Mouse (Mus musculus) kidney, postnatal 0 days (tissue): Measurements from ENCODE around the gene Ntrk1. TPM values are rescaled to one million over a fixed set of nuclear protein-coding genes. Genes with fewer than 3 reads are reported as not detected.

Experiments
- ATAC-seq: fragments of 200-750 bp; cut with Nextera tagmentation; replicated peaks from 2 replicates; pipeline ENCODE4 v1.8.0; 2017; ENCODE audit warnings: low read depth, moderate number of reproducible peaks, moderate TSS enrichment, moderate library complexity; ENCODE audit not compliant: low FRiP score
- DNase-seq: peaks from one replicate; pipeline ENCODE4 v3.0.0-alpha.2; 2016; ENCODE audit warnings: low spot score
- H3K27ac ChIP-seq: fragments of 300-500 bp; sonication (generic); 2 replicates; pipeline ENCODE4 v1.5.1; 2014; ENCODE audit warnings: mild to moderate bottlenecking
- H3K27me3 ChIP-seq: fragments of 300-500 bp; sonication (generic); 2 replicates; pipeline ENCODE4 v1.6.1; 2014; ENCODE audit warnings: low read length, mixed read lengths; ENCODE audit not compliant: insufficient read depth
- H3K36me3 ChIP-seq: fragments of 300-500 bp; sonication (generic); 2 replicates; pipeline ENCODE4 v1.6.1; 2014; ENCODE audit warnings: low read length, mixed read lengths; ENCODE audit not compliant: insufficient read depth
- H3K4me1 ChIP-seq: fragments of 300-500 bp; sonication (generic); replicated peaks from 2 replicates; pipeline ENCODE4 v1.6.1; 2014; ENCODE audit warnings: antibody characterized with exemption, low read length, mixed read lengths; ENCODE audit not compliant: insufficient read depth
- H3K4me2 ChIP-seq: fragments of 300-500 bp; sonication (generic); 2 replicates; pipeline ENCODE4 v1.6.1; 2014; ENCODE audit warnings: mild to moderate bottlenecking, low read length, moderate library complexity, mixed read lengths
- H3K4me3 ChIP-seq: fragments of 300-500 bp; sonication (generic); replicated peaks from 2 replicates; pipeline ENCODE4 v1.5.1; 2014; ENCODE audit warnings: low read depth, low read length
- H3K9ac ChIP-seq: fragments of 300-500 bp; sonication (generic); 2 replicates; pipeline ENCODE4 v1.6.1; 2014; ENCODE audit warnings: low read depth, low read length
- H3K9me3 ChIP-seq: fragments of 300-500 bp; sonication (generic); replicated peaks from 2 replicates; pipeline ENCODE4 v1.6.1; 2016; ENCODE audit warnings: low read length, inconsistent platforms, mixed read lengths
- CTCF ChIP-seq: IDR thresholded peaks from 2 replicates; pipeline ENCODE4 v1.5.1; 2016; ENCODE audit warnings: antibody characterized with exemption, low read depth, mild to moderate bottlenecking, moderate library complexity
- WGBS: fragments of 180-500 bp; shearing (Covaris S2); extraction: QIAGEN DNeasy Blood & Tissue Kit; methylation state at CpG from one replicate; pipeline ENCODE4 v1.1.7; 2014; 5-methylcytosine and 5-hydroxymethylcytosine counted together
- polyA plus RNA-seq: library from polyadenylated mRNA; unstranded; fragments of >200 nt; fragmentation: Nextera tagmentation; extraction: Ambion mirVana; gene quantifications from 2 replicates; pipeline ENCODE4 v1.2.1, GENCODE M21; 2015

The Ntrk1 gene
- polyA plus RNA-seq, 1 experiment from 2014 or later = 2.3 TPM

DNA sequence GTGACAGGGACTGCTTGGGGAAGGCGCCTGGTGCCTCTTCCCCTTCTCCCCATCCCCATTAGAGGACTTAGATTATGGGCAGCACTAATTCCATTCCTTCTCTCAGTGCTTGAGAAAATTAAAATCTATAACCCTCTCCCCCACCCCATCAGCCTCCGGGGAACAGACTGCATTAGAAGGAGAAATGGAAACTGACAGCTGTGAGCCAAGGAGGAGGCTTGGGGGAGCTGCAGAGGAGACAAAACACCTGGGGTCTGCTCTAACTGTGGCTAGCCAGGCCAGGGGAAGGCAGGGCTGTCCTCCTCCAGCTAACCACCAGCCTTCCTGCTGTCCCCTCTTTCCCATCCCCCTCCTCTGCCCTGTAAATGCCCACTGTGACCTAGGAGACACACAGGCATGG lies 15.9 kb downstream of the Ntrk1 start:
- ATAC-seq (no peak), DNase-seq (peak; percentile 10)
- Histone ChIP-seq H3K36me3 (no peaks in the 10 kb centered on the region), H3K9me3 (no peaks in the 10 kb centered on the region), H3K4me2 (no peak overlapping the region), H3K9ac (no peak overlapping the region), H3K27me3 (no peaks in the 10 kb centered on the region; the same call in 1 of the 2 replicates), H3K4me3 (no peak overlapping the region), H3K4me1 (0 out of 2 replicates have a peak, but pooled peaks cover 4% of the 10 kb centered on the region), H3K27ac (no peak overlapping the region)
- no peak for TF ChIP-seq CTCF
- WGBS = 34% methylated on average over 2 of the region's 2 CpGs

DNA sequence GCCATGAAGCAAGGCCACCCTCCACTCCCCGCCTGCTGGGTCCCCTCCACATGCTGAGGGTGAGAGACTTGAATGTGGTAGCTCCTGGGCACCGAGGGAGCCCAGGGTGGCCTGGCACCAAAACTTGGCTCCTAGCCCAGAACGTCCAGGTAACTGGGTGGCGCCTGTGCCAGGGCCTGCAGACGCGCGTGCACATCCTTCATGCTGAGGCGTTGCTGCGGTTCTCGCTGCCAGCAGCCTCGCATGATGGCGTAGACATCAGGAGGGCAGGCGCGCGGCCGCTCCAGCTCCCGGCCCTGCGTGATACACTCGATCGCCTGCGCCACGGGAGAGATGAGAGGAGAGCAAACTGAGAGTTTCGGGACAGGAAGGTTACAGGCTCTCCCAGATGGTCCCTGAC lies 16.7 kb downstream of the Ntrk1 start:
- TF ChIP-seq CTCF = no peak
- 49% methylated on average over 23 of the region's 23 CpGs for WGBS
- Histone ChIP-seq H3K9me3 (no peaks in the 10 kb centered on the region), H3K36me3 (no peaks in the 10 kb centered on the region), H3K27me3 (no peaks in the 10 kb centered on the region; the same call in 1 of the 2 replicates), H3K4me3 (no peak overlapping the region), H3K4me1 (0 out of 2 replicates have a peak, but pooled peaks cover 4% of the 10 kb centered on the region), H3K9ac (0 out of 2 replicates have a peak overlapping the region, but pooled peaks have one; percentile 23), H3K4me2 (0 out of 2 replicates have a peak overlapping the region, but pooled peaks have one; percentile 2), H3K27ac (no peak overlapping the region)
- ATAC-seq (no peak), DNase-seq (no peak)

DNA sequence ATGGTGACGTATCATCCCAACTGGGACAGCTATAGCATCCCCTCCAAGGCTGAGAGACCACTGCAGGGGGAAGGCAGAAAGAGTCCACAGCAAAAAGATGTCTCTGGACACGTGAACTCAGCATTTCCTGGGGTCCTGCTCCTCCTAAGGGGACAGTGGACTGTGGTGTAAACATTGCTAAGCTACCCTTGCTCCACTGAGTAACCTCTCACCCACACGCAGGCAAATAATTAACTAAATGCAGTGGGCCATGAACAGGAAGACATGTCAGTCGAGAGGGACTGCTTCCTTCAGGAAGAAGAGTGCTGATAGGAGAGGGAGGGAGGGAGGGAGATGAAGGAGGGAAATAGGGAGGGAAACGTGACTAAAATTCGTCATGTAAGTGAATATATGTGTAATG lies 23.9 kb downstream of the Ntrk1 start:
- H3K4me2 ChIP-seq = no peak overlapping the region
- peaks cover 24% of the 10 kb centered on the region for H3K4me1 ChIP-seq
- no peaks in the 10 kb centered on the region for H3K36me3 ChIP-seq
- no peak overlapping the region for H3K9ac ChIP-seq
- no peak for TF ChIP-seq CTCF
- DNase-seq (peak; percentile 46), ATAC-seq (peak; percentile 50; the same call in 1 of the 2 replicates)
- WGBS = 24% methylated on average over 6 of the region's 6 CpGs
- no peaks in the 10 kb centered on the region for H3K27me3 ChIP-seq
- H3K27ac ChIP-seq = no peak overlapping the region
- H3K9me3 ChIP-seq = no peaks in the 10 kb centered on the region
- no peak overlapping the region for H3K4me3 ChIP-seq

DNA sequence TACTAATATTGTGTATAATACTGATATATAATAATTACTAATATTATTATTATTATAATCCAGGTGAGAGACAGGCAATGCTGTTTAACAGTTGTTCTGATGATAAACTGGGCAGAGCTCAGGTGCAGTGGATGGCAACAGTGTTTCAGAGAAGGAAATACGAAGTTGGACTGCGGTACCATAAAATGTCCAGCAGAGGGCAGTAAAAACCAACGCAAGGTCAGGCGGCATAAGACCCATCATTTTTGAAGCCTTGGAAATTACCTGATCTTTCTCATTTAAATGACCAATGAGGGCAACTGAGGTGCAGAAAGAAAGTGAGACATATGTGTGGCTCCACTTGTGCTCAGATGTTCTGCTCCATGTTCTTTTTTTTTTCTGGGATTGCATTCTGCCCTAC lies 24.7 kb downstream of the Ntrk1 start:
- Histone ChIP-seq H3K4me1 (peaks cover 29% of the 10 kb centered on the region), H3K27me3 (no peaks in the 10 kb centered on the region), H3K9me3 (no peaks in the 10 kb centered on the region), H3K9ac (no peak overlapping the region), H3K36me3 (no peaks in the 10 kb centered on the region), H3K4me3 (no peak overlapping the region), H3K4me2 (no peak overlapping the region), H3K27ac (no peak overlapping the region)
- peak; percentile 96 for TF ChIP-seq CTCF
- DNase-seq = peak; percentile 85
- ATAC-seq = no peak
- WGBS = 2% methylated on average over 4 of the region's 4 CpGs

DNA sequence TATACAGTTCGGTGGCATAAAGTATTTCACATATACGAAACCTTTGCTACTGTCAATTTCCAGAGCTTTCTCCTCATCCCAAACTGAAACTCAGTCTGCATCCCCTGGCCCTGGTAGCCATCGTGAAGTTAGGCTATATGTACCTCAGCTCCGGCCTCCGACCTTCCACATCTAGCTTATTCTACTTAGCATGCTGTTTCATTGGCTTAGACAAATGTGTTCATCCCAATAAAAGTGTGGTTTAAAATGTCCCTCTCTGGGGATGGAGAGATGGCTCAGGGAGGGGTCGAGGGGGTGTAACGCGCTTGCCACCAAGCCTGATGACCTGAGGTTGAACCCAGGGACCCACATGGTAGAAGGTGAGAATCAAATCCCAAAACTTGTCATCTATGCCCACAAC lies 25.5 kb downstream of the Ntrk1 start:
- Histone ChIP-seq H3K9ac (no peak overlapping the region), H3K27me3 (no peaks in the 10 kb centered on the region), H3K27ac (no peak overlapping the region), H3K36me3 (no peaks in the 10 kb centered on the region), H3K4me1 (peaks cover 37% of the 10 kb centered on the region), H3K9me3 (no peaks in the 10 kb centered on the region), H3K4me2 (no peak overlapping the region), H3K4me3 (no peak overlapping the region)
- no peak for TF ChIP-seq CTCF
- DNase-seq (no peak), ATAC-seq (no peak)
- WGBS = 78% methylated on average over 8 of the region's 8 CpGs

DNA sequence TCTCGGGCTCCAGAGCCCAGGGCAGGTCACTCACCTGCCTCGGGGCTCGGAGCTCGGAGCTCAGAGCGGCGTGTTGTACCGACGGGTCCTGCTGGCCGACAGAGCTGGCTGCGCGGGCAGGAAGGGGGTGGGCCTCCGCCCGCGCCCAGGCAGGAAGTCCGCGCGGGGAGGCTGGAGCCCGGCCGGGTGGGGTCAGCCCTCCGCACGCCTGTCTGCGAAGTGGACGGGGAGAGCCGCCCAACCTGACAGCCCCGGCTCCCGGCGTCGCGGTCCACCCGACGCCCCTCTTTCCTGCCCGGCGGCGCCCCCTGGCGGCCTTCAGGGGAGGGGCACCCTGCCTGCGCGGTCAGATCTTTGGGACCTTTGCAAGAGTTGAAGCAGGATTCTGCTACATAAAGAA lies 26.1 kb downstream of the Ntrk1 start:
- under 1% methylated on average over 36 of the region's 37 CpGs for WGBS
- Histone ChIP-seq H3K9ac (peak overlapping the region; percentile 55), H3K36me3 (no peaks in the 10 kb centered on the region), H3K4me1 (peaks cover 40% of the 10 kb centered on the region), H3K27me3 (no peaks in the 10 kb centered on the region), H3K4me3 (peak overlapping the region; percentile 45), H3K4me2 (peak overlapping the region; percentile 69), H3K27ac (peak overlapping the region; percentile 86), H3K9me3 (no peaks in the 10 kb centered on the region)
- ATAC-seq (peak; percentile 83), DNase-seq (peak; percentile 95)
- peak; percentile 93 for TF ChIP-seq CTCF

DNA sequence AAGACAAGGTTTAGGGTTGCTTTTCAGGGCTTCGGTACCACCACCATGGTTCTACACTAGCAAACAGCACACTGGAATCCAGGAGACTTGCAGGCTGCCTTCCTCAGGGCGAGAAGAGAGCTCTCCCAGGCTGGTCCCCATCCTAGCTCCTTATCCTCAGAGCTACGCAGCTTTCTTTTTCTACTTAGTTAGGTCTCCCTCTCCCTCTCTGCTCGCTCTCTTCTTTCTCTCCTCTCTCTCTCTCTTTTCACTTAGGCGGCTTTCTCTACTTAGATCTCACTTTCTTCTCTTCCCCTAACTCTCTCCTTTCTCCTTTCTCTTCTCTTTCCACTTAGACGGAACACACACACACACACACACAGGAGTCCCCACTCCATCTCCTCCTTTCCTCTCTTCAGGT lies 26.5 kb downstream of the Ntrk1 start:
- peak overlapping the region; percentile 55 for H3K9ac ChIP-seq
- WGBS = 31% methylated on average over 6 of the region's 6 CpGs
- no peak for TF ChIP-seq CTCF
- H3K27me3 ChIP-seq = no peaks in the 10 kb centered on the region
- peak overlapping the region; percentile 45 for H3K4me3 ChIP-seq
- H3K4me2 ChIP-seq = peak overlapping the region; percentile 69
- ATAC-seq = no peak
- H3K36me3 ChIP-seq = no peaks in the 10 kb centered on the region
- H3K27ac ChIP-seq = peak overlapping the region; percentile 86
- peaks cover 42% of the 10 kb centered on the region for H3K4me1 ChIP-seq
- DNase-seq = peak; percentile 52
- H3K9me3 ChIP-seq = no peaks in the 10 kb centered on the region
